ENCODE assay signal across 19 mouse cellular contexts in genomic region chr7:70692160-70692559, GRCm38 (mm10).
DNase-seq lines count a peak whose midpoint lies in the region; ATAC-seq and TF ChIP-seq lines count a peak whose summit lies in the region.
"Had no signal": no experiment of that assay in that cellular context is flagged by ENCODE, and none has a peak within 500 bp of the region (broad histone marks: within the 10 kb centered on the region; RNA-seq: fewer than 3 reads in every experiment).

No protein-coding gene starts in this region.

- no peak for ATAC-seq in forebrain, embryonic 14.5 days
- no peak for ATAC-seq in forebrain, postnatal 0 days
- ATAC-seq in lung, embryonic 16.5 days (ENCODE audit: low read depth), result peak; percentile 64
- ATAC-seq: forebrain, embryonic 16.5 days had no signal

- 69% methylated on average over 4 of the region's 4 CpGs for WGBS in forebrain, embryonic 14.5 days
- 50% methylated on average over 4 of the region's 4 CpGs for WGBS in forebrain, postnatal 0 days
- WGBS in lung, embryonic 16.5 days, result 31% methylated on average over 4 of the region's 4 CpGs

- no peak overlapping the region for H3K9ac ChIP-seq in forebrain, embryonic 14.5 days (ENCODE audit: low read length)
- H3K9ac ChIP-seq in forebrain, postnatal 0 days, result no peak overlapping the region
- no peak overlapping the region for H3K9ac ChIP-seq in lung, embryonic 16.5 days (ENCODE audit: low read length)
- H3K9ac ChIP-seq: embryonic facial prominence, embryonic 15.5 days; heart, embryonic 12.5 days; hindbrain, embryonic 15.5 days had no signal

- TF ChIP-seq CTCF in forebrain, postnatal 0 days (IDR thresholded peaks at IDR 0.05; ENCODE audit: low read depth), result no peak

- no peaks in the 10 kb centered on the region for H3K36me3 ChIP-seq in forebrain, embryonic 14.5 days (ENCODE audit: control insufficient read depth, insufficient read depth, low read length)
- H3K36me3 ChIP-seq in forebrain, postnatal 0 days (ENCODE audit: insufficient read depth), result no peaks in the 10 kb centered on the region
- no peaks in the 10 kb centered on the region for H3K36me3 ChIP-seq in lung, embryonic 16.5 days (ENCODE audit: control insufficient read depth, insufficient read depth, low read length)
- H3K36me3 ChIP-seq: embryonic facial prominence, embryonic 15.5 days; forebrain, embryonic 10.5 days; heart, embryonic 12.5 days; hindbrain, embryonic 15.5 days had no signal

- no peaks in the 10 kb centered on the region for H3K9me3 ChIP-seq in forebrain, embryonic 14.5 days (replicated peaks; ENCODE audit: control insufficient read depth, low read length)
- no peaks in the 10 kb centered on the region for H3K9me3 ChIP-seq in forebrain, postnatal 0 days (ENCODE audit: low read length)
- H3K9me3 ChIP-seq in lung, embryonic 16.5 days (ENCODE audit: control insufficient read depth, low read length), result no peaks in the 10 kb centered on the region
- H3K9me3 ChIP-seq: embryonic facial prominence, embryonic 15.5 days; forebrain, embryonic 10.5 days; heart, embryonic 12.5 days; hindbrain, embryonic 15.5 days had no signal

- H3K4me2 ChIP-seq in forebrain, embryonic 14.5 days (ENCODE audit: low read length), result no peak overlapping the region
- H3K4me2 ChIP-seq in forebrain, postnatal 0 days (ENCODE audit: low read depth), result no peak overlapping the region
- no peak overlapping the region for H3K4me2 ChIP-seq in lung, embryonic 16.5 days (ENCODE audit: low read depth, low read length)
- H3K4me2 ChIP-seq: embryonic facial prominence, embryonic 15.5 days; heart, embryonic 12.5 days; hindbrain, embryonic 15.5 days had no signal

- no peak overlapping the region for H3K4me3 ChIP-seq in forebrain, embryonic 14.5 days (ENCODE audit: low read depth, low read length)
- no peak overlapping the region for H3K4me3 ChIP-seq in forebrain, postnatal 0 days (ENCODE audit: low read depth, low read length)
- H3K4me3 ChIP-seq in lung, embryonic 16.5 days (ENCODE audit: low read length), result no peak overlapping the region
- H3K4me3 ChIP-seq: embryonic facial prominence, embryonic 15.5 days; erythroblast, embryonic 14.5 days; forebrain, embryonic 10.5 days; heart, embryonic 12.5 days; hindbrain, embryonic 15.5 days had no signal

- no peaks in the 10 kb centered on the region for H3K27me3 ChIP-seq in forebrain, embryonic 14.5 days (replicated peaks; ENCODE audit: control insufficient read depth, insufficient read depth, low read length)
- H3K27me3 ChIP-seq in forebrain, postnatal 0 days (ENCODE audit: insufficient read depth, low read length), result no peaks in the 10 kb centered on the region
- no peaks in the 10 kb centered on the region for H3K27me3 ChIP-seq in lung, embryonic 16.5 days (ENCODE audit: control insufficient read depth, insufficient read depth, low read depth, low read length)
- H3K27me3 ChIP-seq: embryonic facial prominence, embryonic 15.5 days; heart, embryonic 12.5 days; hindbrain, embryonic 15.5 days had no signal

- no peak overlapping the region for H3K27ac ChIP-seq in forebrain, embryonic 14.5 days (ENCODE audit: low read depth, low read length)
- H3K27ac ChIP-seq in forebrain, postnatal 0 days (ENCODE audit: low read depth, low read length), result no peak overlapping the region
- peak overlapping the region; percentile 47 for H3K27ac ChIP-seq in lung, embryonic 16.5 days (ENCODE audit: low read length)
- H3K27ac ChIP-seq: embryonic facial prominence, embryonic 15.5 days; forebrain, embryonic 10.5 days; hindbrain, embryonic 15.5 days had no signal

- DNase-seq in forebrain, embryonic 14.5 days (ENCODE audit: low spot score), result peak; percentile 6
- no peak for DNase-seq in forebrain, postnatal 0 days
- DNase-seq in lung, adult 18-20 months, result no peak
- DNase-seq in lung, postnatal 25 days (ENCODE audit: low spot score), result peak; percentile 3
- DNase-seq in kidney, adult 18-20 months, result no peak
- no peak for DNase-seq in left cerebral cortex, adult 11 months (ENCODE audit: low spot score)
- DNase-seq: adrenal gland, adult 2 months; adrenal gland, postnatal 25 days; cerebellum, adult 2 months; cerebellum, postnatal 10 days; gastrocnemius, postnatal 14 days; heart, postnatal 36 days had no signal

- H3K4me1 ChIP-seq in forebrain, embryonic 14.5 days (ENCODE audit: control insufficient read depth, insufficient read depth, low read length), result no peaks in the 10 kb centered on the region
- no peaks in the 10 kb centered on the region for H3K4me1 ChIP-seq in forebrain, postnatal 0 days (ENCODE audit: insufficient read depth)
- H3K4me1 ChIP-seq in lung, embryonic 16.5 days (replicated peaks; ENCODE audit: control insufficient read depth, insufficient read depth, low read length), result peaks cover 2% of the 10 kb centered on the region; the same call in 1 of the 2 replicates
- H3K4me1 ChIP-seq: embryonic facial prominence, embryonic 15.5 days; forebrain, embryonic 10.5 days; heart, embryonic 12.5 days; hindbrain, embryonic 15.5 days had no signal

Comparison
In these comparisons a context has a peak if more than half of its experiments do, and no peak if none do; other contexts are left out.
1. DNase-seq: peak in forebrain, embryonic 14.5 days (single experiment) and lung, postnatal 25 days (single experiment); none in forebrain, postnatal 0 days (single experiment), lung, adult 18-20 months (0 of 2), kidney, adult 18-20 months (single experiment) and left cerebral cortex, adult 11 months (single experiment).